Mouse (Mus musculus) cerebellum, adult (tissue): ENCODE measurements around the gene Mapk14.

Source experiments
- ATAC-seq: cut with Nextera tagmentation; 2 replicates; pipeline ENCODE4 v1.9.2; 2017; ENCODE audit warnings: mild to moderate bottlenecking, moderate library complexity, mixed read lengths; ENCODE audit not compliant: insufficient number of reproducible peaks, low FRiP score, low TSS enrichment

Gene Mapk14

DNA sequence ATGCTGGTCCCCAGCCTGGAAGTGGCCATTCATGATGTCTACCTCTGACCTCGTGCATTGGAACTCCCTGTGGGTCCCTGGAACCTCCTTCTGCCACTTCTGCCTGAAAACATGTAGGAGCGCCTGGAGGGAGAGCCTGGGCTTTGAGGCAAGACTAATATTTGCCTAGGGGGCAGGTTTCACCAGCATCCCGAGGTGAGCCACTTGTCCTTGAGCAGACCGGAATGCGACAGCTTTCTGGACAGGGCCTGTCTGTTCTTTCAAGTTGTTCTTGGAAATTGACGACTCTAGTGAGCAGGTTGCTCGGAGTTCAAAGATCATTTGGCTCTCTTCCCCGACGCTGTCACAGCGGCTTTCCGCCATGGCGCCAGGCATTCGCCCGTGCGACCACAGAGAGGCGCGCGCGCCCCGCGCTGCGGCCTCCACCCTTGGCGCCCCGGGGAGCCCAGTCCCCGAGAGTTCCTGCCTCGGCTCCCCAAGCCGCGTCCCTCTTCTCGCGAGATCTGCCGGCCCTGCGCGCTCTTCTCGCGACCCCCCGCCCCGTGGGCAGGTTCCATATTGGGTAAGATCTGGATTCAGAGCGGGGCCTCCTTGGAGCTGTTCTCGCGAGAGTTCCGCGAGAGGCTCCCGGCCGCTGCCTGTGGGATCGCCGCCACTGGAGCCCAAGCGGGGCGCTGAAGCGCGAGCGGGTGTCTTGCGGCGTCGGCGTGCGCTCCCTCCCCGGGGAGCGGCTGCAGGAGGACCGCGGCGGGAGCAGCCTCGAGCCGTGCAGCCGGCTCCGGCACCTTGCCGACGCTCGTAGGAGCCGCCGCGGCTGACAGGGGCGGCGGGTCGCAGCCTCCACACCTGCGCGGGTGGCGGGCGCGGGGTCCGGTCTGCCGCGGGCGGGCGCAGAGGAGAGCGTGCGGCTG, at the start of gene Mapk14:
Gene Mapk14, plus strand, starts transcription at position 554 of the 911 bp plus-strand sequence.
- peak; percentile 85 for ATAC-seq

DNA sequence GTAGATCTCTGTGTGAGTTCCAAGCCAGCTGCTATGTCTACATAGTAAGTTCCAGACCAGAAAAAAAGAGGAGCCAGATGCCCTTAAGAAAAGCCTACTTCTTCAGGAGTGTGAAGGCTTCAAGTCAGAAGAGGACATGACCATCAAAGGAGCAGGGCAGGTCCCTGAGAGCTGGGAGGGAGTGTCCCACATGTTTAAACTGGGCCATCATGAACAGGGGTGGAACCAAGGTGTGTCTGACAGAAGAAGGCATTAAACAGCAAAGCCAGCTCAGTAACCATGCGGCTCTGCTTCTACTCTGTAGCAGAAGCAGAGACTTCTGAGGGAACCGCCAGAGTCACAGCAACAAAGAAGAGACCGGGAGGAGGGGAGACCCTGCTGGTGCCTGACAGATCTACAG, 47.4 kb upstream of the Mapk14 start:
- no peak for ATAC-seq

DNA sequence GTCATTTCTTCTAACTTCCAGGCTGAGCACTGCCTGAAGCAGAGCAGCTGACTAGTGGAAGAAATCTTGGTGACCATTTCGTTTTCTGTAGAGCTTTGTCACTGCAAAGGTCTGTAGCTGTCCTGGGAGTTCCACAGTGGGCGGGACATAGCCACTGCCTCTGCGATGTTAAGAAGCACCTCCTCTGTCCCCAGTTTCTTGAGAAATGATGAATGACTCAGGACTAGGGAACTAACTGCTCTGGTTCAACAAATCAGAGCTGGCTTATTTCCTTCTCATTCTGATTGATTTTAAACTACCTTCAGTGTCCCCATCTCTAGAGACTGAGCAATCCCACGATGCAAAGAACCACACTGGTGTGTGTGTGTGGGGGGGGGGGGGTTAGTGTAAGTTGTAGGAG, 47.0 kb upstream of the Mapk14 start:
- ATAC-seq, result no peak

DNA sequence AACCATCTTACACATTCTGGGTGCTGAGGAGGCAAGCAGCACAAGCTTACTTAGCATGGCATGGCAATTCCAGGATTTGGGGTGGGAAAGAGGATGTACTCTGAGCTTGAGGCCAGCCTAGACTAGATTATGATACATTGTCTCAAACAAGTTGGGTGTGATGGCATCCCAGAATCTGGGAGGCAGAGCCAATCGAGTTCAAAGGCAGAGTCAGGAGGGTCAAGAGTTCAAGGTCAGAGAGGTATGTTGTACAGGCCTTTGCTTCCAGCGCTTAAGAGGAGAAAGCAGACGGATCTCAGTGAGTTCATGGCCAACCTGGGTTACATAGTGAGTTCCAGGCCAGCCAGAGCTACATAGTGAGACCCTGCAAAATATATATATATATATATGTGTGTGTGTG, 44.9 kb upstream of the Mapk14 start:
- no peak for ATAC-seq

DNA sequence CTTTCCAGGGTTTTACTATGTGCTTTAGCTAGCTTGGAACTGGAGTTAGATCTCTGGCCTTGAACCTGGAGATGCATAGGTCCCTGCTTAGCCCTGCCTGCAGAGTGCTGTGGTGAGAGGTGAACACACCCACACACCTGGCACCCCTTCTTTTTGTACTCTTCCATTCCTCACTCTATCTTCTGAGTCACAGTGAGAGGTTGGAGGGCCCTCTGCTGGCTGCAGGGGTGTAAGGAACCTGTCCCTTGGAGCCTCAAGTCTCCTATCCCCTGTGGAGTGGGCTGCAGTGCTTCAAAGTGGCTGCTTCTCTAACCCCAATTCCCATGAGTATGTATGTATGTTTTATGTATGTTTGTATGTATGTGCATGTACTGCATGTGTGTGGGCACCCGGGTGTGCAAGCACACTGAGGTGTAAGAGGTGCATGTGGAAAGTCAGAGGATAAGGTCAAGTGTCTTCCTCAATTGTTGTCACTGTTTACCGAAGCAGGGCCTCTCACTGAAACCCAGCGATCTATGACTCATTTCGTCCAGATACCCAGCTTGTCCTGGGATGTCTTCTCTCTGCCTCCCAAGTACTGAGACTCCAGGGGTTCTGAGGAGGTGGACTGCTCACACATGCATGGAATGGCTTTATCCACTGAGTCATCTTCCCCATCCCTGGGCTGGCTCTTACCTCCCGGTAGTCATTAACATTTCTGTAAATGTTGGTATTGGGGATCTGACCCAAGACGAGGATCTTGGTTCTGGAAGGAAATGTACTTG, 42.3 kb upstream of the Mapk14 start:
- no peak for ATAC-seq

DNA sequence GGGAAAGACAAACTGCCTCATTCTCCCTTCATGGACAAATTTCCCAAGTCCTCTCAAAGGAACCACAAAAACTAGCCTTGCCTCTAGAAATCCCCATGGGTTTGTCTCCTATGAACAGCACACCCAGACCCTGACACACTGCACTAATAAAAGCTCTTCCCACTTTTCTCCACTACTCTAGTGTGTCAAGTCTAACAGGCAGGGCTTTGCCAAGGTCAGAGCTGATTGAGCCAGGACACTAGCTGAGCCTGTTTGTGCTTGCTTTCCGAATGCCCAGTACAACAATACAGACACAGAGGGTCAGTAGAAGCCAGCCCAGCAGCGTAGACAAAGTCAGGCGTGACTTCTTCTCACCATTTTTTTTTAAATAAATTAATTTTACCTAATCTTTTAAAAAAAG, 40.9 kb upstream of the Mapk14 start:
- no peak for ATAC-seq

DNA sequence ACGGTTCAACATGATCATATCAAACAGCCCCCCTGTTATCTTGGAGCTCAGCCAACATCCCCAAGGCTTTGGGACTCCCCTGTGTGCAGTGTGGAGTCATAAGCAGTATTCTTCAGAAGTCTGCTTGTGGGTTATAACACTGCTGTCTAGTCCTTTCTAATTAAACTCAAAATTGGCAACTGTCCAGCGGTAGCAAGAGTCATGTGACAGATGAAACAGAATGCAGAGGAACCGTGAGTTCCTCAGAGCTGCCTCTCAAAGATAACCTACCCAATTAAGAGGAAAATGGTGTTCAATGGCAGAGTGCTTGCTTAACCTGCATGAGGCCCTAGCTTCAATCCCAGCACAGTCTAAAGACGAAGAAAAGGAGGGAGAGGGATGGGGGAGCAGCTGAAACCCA, 33.2 kb upstream of the Mapk14 start:
- ATAC-seq, result no peak

DNA sequence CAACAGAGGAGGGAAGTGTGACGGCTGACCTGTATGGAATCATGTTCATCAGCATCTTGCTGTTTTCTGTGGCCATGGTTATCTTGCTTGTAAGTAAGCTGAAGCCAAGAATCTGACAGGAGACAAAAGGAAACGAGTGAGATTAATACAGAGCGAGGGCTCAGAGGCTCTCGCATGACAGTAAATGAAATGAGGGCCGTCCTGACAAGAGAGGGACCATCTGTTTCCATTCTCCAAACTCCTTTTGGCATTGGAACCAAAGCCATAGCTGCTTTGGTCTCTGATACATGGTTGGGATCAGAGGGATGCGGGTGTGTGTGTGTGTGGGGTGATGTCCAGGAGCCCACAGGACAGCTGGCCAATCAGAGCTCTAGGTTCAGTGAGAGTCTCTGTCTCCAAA, 31.6 kb upstream of the Mapk14 start:
- no peak for ATAC-seq

DNA sequence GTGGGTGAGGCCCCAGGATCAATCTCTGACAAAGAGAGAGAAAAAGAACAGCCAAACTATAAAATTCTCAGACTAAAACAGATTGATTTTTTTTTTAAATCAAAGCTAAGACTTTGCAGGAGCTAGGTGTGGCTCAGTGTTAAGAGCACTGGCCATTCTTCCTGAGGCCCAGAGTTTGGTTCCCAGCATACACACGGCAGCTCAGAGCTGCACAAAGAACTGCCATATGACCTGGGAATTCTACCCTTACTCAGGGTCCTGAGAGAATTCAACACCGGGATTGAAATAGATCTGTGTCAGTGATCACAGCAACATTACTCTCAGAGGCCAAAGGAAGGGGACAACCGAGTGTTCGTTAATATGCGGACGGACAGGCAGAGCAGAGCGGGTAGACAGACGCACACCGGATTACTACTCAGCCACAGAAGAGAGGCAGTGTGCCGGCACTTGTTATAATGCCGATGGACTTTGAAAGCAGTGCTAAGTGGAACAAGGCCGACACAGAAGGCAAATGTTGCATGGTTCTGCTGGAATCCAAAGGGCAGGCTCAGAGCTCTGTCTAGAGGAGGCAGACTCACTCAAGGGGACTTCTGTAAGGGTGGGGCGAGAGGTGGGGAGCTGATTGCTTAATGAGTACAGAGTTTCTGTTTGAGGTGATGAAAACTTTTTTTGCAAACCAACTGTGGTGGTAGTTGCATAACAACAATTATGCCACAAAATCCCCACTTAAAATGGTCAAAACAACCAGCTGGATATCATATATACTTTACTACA, 8.6 kb upstream of the Mapk14 start:
- no peak for ATAC-seq

DNA sequence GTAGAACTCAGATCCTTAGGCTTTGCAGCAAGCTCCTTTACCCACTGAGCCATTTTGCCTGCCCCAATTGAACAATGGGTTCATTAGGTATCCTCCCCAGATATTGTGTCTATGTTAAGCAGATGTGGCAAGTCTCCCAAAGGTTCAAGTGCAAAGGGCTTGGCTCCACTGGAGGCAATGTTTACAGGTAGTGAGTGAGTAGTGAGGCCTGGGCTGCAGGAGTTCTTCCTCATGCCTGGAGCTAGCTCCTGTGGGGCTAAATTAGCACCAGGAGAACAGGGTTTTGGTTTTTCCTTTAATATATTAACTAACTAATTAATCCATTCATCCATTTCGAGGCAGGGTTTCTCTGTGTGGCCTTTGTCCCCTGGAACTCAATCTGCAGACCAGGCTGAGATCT, 7.5 kb upstream of the Mapk14 start:
- no peak for ATAC-seq

DNA sequence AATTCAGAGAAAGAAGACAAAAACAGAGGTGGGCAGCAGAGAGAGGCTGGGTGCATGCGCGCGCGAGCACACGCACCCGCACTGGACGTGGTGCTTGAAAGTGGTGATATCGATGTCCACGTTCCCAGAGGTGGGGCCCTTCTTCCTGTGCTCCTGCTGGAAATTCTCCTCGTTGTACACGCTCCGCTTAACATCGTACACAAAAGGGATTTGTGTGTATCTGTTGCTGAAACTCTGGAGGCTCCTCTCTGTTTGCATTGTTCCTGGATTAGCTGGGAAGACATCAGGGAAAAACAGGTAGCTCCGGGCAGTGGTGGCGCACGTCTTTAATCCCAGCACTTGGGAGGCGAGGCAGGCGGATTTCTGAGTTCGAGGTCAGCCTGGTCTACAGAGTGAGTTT, 6.5 kb upstream of the Mapk14 start:
- ATAC-seq, result no peak

DNA sequence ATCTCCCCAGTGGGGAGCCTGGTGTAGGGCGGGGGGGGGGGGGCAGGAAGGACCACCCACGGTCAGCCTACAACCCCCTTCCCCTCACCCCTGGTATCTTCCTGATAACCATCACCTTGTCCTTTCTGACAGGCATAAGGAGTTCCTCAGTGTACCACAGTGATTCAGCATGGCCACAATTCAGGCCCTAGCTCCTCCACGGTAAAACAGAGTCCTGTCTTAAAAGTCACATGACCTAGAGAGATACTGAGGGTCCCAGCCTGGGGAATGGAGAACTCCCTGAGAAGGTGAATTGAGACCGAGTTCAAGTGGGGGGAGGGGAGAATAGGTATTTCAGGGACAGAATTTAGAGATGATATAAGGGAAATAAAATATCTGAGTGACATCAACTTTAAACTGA, 3.8 kb upstream of the Mapk14 start:
- no peak for ATAC-seq

DNA sequence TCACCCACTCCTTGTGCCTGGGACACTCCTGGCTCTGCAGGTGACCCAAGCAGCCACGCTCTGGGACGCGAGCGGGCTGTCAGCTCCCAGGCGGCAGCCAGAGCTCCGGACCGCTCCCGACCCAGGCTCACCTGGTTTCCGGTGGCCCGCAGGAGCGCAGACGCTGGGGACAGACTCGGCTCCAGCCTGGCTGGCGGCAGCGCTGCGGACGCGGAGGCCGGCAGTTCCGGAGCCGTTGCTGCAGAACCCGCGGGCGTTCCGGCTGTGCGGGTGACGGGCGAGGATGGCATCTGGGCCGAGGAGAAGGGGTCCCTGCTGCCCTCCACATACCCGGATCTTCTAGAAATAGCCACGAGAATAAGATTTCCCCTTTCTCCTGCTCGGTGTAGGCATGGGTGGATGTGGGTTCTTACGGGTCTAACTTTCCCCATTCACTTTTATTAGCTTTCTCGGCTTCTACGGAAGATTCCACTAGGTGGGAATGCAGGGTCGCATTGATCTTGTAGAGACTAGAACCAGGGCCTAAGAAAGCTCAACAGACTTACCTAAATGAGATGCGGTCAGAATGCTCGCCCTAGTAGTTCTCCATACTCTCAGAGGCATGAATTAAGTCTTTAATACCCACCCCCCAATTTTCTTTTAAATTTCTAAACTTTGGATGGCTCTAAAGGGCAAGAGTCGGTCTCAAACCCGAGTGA, 1.4 kb upstream of the Mapk14 start, which contains the start of gene Slc26a8:
Gene Slc26a8, minus strand, starts transcription at position 648 of the 698 bp plus-strand sequence.
- ATAC-seq, result no peak

DNA sequence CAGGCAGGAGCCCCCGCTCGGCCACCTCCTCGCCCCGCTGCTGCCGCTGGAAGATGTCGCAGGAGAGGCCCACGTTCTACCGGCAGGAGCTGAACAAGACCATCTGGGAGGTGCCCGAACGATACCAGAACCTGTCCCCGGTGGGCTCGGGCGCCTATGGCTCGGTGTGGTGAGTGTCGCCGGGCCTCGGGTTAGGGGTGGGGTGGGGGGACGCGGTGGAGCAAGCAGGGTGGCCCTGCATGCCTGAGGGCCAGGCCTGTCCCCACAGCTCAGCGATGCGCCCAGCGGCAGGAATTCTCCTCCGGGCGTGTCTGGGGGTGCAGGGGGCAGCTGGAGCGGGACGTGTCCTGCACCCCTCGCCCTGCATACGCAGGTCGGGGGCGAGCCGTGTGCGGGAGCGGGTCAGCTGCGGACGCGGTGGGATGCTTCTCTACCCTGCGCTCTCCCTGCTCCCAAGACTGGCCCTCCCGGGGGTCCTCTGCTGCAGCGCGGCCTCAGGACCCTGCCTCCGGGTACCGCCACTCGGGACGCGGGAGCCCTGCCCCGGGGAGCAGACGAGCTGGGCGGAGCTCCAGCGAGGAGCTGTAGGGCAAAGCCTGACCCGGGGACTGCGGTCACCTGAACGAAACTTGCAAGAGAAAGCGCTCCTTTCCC, 685 bp downstream of the Mapk14 start:
- peak; percentile 28; the same call in 1 of the 2 replicates for ATAC-seq

DNA sequence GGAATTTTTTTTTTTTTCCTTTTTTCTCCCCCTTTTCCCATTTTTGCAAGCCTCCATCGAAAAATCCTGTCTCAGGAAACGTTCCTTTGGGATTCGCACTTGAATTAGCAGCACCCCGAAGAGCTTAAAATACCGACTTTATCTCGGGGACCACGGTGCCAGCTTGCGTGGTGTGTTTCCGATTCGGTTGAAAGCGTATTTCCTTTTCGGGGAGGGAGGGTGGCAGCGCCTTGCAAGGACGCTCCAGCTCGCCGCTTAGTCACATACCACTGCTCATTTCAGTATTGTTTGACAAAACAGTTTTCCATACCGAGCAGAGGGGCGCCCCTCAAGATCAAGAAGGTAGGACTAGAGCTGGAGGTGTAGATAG, 1.2 kb downstream of the Mapk14 start:
- no peak for ATAC-seq

DNA sequence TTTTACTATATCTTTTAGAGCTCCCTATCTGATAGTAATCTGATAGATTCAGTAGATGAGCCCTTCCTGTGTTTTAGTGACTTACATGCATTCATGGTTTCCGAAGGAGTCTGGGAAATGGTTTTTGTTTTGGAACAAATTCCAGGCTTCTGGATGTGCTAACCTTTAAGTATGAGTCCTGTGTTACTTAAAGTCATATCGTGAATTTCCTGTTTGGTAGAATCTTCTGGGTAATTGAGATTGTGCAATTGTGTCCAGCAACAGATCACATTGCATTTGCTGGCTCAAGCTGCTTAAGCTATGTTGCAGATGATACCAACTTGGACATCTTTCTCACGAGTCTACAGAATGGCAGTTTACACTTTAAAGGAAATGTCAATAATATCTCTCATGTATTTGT, 2.0 kb downstream of the Mapk14 start:
- no peak for ATAC-seq

DNA sequence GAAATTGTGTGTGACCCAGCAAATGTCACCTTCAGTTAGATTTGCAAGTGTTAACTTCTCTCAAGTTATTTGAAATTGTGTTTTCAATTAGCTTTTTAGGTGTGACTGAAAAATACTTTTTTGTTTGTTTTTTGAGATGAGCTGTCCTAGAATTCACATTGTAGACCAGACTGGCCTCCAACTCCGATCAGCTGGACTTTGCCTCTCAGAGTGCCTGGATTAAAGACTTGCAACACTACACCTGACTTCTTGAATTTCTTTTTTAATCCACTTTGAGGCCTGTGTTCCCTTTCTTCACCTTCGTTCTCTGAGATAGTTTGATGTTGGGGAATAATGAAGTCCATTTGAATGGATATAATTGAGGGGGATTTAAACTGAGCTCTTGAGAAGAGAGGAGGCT, 2.9 kb downstream of the Mapk14 start:
- no peak for ATAC-seq

DNA sequence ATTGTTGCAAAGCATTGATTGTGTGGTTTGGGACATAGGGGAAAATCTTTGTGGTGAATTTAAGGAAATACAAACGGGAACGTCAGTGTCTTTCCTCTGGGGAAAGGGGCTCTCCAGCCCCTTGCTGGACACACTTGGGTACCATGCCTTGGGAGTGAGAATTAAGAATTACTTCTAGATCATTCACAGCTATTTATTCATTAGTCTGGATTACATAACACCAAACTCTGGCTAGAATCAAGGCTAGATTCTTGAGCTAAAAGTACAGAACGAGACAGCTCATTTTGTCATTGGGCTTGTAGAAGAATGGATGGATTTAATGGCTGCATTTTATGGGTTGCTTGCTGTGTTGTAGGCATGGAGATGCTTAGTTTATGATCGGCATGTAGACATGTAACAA, 3.7 kb downstream of the Mapk14 start:
- no peak for ATAC-seq

DNA sequence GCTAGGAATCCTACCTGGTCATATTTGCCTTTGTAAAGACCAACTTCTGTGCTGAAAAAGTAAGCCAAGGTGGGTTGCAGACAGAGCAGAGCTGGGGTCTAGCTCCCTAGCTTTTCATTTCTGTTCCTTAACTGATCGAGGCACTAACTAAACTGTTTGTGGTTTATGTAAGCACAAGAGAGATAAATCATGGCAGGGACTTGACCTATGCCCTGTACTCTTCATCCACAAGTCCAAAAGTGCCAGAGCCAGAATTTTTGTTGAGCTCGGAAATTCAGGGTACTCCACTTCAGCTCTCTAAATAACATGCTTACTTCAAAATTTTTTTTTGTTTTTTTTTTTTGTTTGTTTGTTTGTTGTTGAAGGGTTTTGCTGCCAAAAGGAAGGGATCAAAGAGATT, 5.5 kb downstream of the Mapk14 start:
- no peak for ATAC-seq
